10 mouse cellular contexts compared by ENCODE assay signal in the genomic region with DNA sequence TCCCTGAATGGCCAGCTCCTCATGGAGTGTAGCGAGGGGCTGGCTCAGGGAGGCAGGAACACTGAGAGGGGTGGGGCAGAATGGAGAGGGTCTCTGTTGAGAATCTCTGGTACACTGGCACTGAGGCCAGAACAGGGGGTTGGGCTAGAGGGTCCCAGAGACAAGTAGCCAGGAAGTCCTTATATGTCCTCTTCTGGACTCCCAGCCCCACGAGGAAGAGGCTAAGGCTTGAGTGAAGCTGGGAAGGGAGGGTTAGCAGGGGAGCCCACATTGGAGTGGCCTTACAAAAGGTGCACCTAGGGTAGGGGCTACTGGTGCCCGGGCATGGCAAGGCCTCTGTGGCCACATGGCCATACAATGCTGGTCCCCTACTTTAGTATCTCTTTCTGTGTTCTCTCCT. TPM values are rescaled to one million over a fixed set of nuclear protein-coding genes. Genes with fewer than 3 reads are reported as not detected.
DNase-seq lines count a peak whose midpoint lies in the region; ATAC-seq and TF ChIP-seq lines count a peak whose summit lies in the region.
"Had no signal": no experiment of that assay in that cellular context is flagged by ENCODE, and none has a peak within 500 bp of the region (broad histone marks: within the 10 kb centered on the region; RNA-seq: fewer than 3 reads in every experiment).

No protein-coding gene starts in this region.

- TF ChIP-seq CTCF in lung, postnatal 0 days (IDR thresholded peaks at IDR 0.05), result no peak
- TF ChIP-seq CTCF in stomach, postnatal 0 days (IDR thresholded peaks at IDR 0.05; ENCODE audit: low read depth), result no peak

- 50% methylated on average over 3 of the region's 3 CpGs for WGBS in lung, postnatal 0 days
- WGBS in limb, embryonic 13.5 days, result 72% methylated on average over 3 of the region's 3 CpGs
- WGBS in stomach, postnatal 0 days, result 65% methylated on average over 3 of the region's 3 CpGs

- H3K9ac ChIP-seq in lung, postnatal 0 days (replicated peaks; ENCODE audit: low read depth), result no peak overlapping the region
- peak overlapping the region; percentile 95 for H3K9ac ChIP-seq in limb, embryonic 13.5 days
- H3K9ac ChIP-seq in stomach, postnatal 0 days (ENCODE audit: low read length), result no peak overlapping the region; the same call in 1 of the 2 replicates

- peak overlapping the region; percentile 81 for H3K4me2 ChIP-seq in lung, postnatal 0 days (replicated peaks; ENCODE audit: low read depth, low read length)
- H3K4me2 ChIP-seq in limb, embryonic 13.5 days (replicated peaks), result peak overlapping the region; percentile 99
- H3K4me2 ChIP-seq in stomach, postnatal 0 days (replicated peaks; ENCODE audit: low read depth), result peak overlapping the region; percentile 83; the same call in 1 of the 2 replicates

- H3K4me3 ChIP-seq in lung, postnatal 0 days (ENCODE audit: low read depth, low read length), result peak overlapping the region; percentile 78; the same call in 1 of the 2 replicates
- H3K4me3 ChIP-seq in limb, embryonic 13.5 days, result peak overlapping the region; percentile 92
- peak overlapping the region; percentile 69; the same call in 1 of the 2 replicates for H3K4me3 ChIP-seq in stomach, postnatal 0 days (ENCODE audit: low read depth, low read length)

- DNase-seq in cerebellum, postnatal 36 days, result peak; percentile 7 to 19
- DNase-seq in cerebellum, adult 11 months, result no peak
- no peak for DNase-seq in lung, postnatal 0 days (ENCODE audit: low spot score)
- no peak for DNase-seq in lung, postnatal 14 days
- no peak for DNase-seq in stomach, postnatal 0 days (ENCODE audit: low spot score)
- no peak for DNase-seq in urinary bladder, postnatal 4 days (ENCODE audit: low spot score in 2 of 2)
- no peak for DNase-seq in gastrocnemius, postnatal 25 days
- DNase-seq: B cell, adult 2 months had no signal

- peaks cover 21% of the 10 kb centered on the region for H3K4me1 ChIP-seq in lung, postnatal 0 days (ENCODE audit: insufficient read depth, low read depth, low read length)
- H3K4me1 ChIP-seq in limb, embryonic 13.5 days, result peaks cover 61% of the 10 kb centered on the region
- peaks cover 7% of the 10 kb centered on the region; the same call in 1 of the 2 replicates for H3K4me1 ChIP-seq in stomach, postnatal 0 days (replicated peaks; ENCODE audit: control insufficient read depth, insufficient read depth)

- H3K36me3 ChIP-seq in lung, postnatal 0 days (ENCODE audit: insufficient read depth, low read length), result no peaks in the 10 kb centered on the region
- peaks cover 24% of the 10 kb centered on the region for H3K36me3 ChIP-seq in limb, embryonic 13.5 days
- H3K36me3 ChIP-seq in stomach, postnatal 0 days (ENCODE audit: control insufficient read depth, insufficient read depth, low read length), result no peaks in the 10 kb centered on the region

- H3K27ac ChIP-seq in lung, postnatal 0 days (ENCODE audit: low read length), result no peak overlapping the region; the same call in 1 of the 2 replicates
- H3K27ac ChIP-seq in limb, embryonic 13.5 days, result peak overlapping the region; percentile 97; the same call in 1 of the 2 replicates
- H3K27ac ChIP-seq in stomach, postnatal 0 days (replicated peaks), result no peak overlapping the region

- ATAC-seq in lung, postnatal 0 days, result no peak
- no peak for ATAC-seq in limb, embryonic 13.5 days (ENCODE audit: low FRiP score, low read depth)
- no peak for ATAC-seq in stomach, postnatal 0 days (ENCODE audit: low FRiP score, low TSS enrichment)

- TF ChIP-seq EP300 in lung, postnatal 0 days (IDR thresholded peaks at IDR 0.05), result no peak
- TF ChIP-seq EP300 in stomach, postnatal 0 days (optimal IDR thresholded peaks at IDR 0.05), result no peak

- no peaks in the 10 kb centered on the region for H3K9me3 ChIP-seq in lung, postnatal 0 days (ENCODE audit: low read length)
- H3K9me3 ChIP-seq in limb, embryonic 13.5 days, result no peaks in the 10 kb centered on the region
- H3K9me3 ChIP-seq in stomach, postnatal 0 days (ENCODE audit: control insufficient read depth, low read length), result no peaks in the 10 kb centered on the region

- H3K27me3 ChIP-seq in lung, postnatal 0 days (replicated peaks; ENCODE audit: insufficient read depth, low read length), result no peaks in the 10 kb centered on the region
- no peaks in the 10 kb centered on the region for H3K27me3 ChIP-seq in limb, embryonic 13.5 days
- no peaks in the 10 kb centered on the region for H3K27me3 ChIP-seq in stomach, postnatal 0 days (ENCODE audit: control insufficient read depth, insufficient read depth, low read length)

RNA-seq across cellular contexts. Expression of a gene that starts 2.1 kb away (rescaled TPM):
- 29.0 and 33.0 TPM in 2 replicates for polyA plus RNA-seq in lung, postnatal 0 days (2015; fragmentation: Nextera tagmentation; extraction: Ambion mirVana)
- 61.5 and 66.6 TPM in 2 replicates for polyA plus RNA-seq in limb, embryonic 13.5 days (2015; fragmentation: Nextera tagmentation; extraction: Ambion mirVana)
- polyA plus RNA-seq in stomach, postnatal 0 days (2015; fragmentation: Nextera tagmentation; extraction: Ambion mirVana), result 20.4 and 20.9 TPM in 2 replicates
- 1 to 10 TPM; 3.1 TPM for total RNA-seq in gastrocnemius, postnatal 25 days (2021)

RNA-seq across cellular contexts. Expression of a gene that starts 23.0 kb away (rescaled TPM):
- polyA plus RNA-seq in lung, postnatal 0 days (2015; fragmentation: Nextera tagmentation; extraction: Ambion mirVana), result 0.61 and 0.77 TPM in 2 replicates
- polyA plus RNA-seq in limb, embryonic 13.5 days (2015; fragmentation: Nextera tagmentation; extraction: Ambion mirVana), result 0.04 TPM in 1 of 2 replicates, not detected in the other
- 0.21 and 0.40 TPM in 2 replicates for polyA plus RNA-seq in stomach, postnatal 0 days (2015; fragmentation: Nextera tagmentation; extraction: Ambion mirVana)
- under 1 TPM in 1 of 2 experiments, not detected in 1; 0.03 TPM for total RNA-seq in gastrocnemius, postnatal 25 days (2021)
- polyA plus RNA-seq: spleen, adult 2 months had no signal

RNA-seq across cellular contexts. Expression of a gene that starts 34.5 kb away (rescaled TPM):
- 14.2 and 15.5 TPM in 2 replicates for polyA plus RNA-seq in lung, postnatal 0 days (2015; fragmentation: Nextera tagmentation; extraction: Ambion mirVana)
- 28.8 and 29.0 TPM in 2 replicates for polyA plus RNA-seq in limb, embryonic 13.5 days (2015; fragmentation: Nextera tagmentation; extraction: Ambion mirVana)
- 15.1 and 16.6 TPM in 2 replicates for polyA plus RNA-seq in stomach, postnatal 0 days (2015; fragmentation: Nextera tagmentation; extraction: Ambion mirVana)
- total RNA-seq in gastrocnemius, postnatal 25 days (2021), result 10 to 100 TPM; 18.3 to 18.7 TPM

RNA-seq across cellular contexts. Expression of a gene that starts 43.3 kb away (rescaled TPM):
- polyA plus RNA-seq in lung, postnatal 0 days (2015; fragmentation: Nextera tagmentation; extraction: Ambion mirVana), result 9.9 and 10.9 TPM in 2 replicates
- 0.67 and 1.5 TPM in 2 replicates for polyA plus RNA-seq in limb, embryonic 13.5 days (2015; fragmentation: Nextera tagmentation; extraction: Ambion mirVana)
- 0.51 and 0.55 TPM in 2 replicates for polyA plus RNA-seq in stomach, postnatal 0 days (2015; fragmentation: Nextera tagmentation; extraction: Ambion mirVana)
- under 1 TPM; 0.46 to 0.56 TPM for total RNA-seq in gastrocnemius, postnatal 25 days (2021)

Comparison
In these comparisons a context has a peak if more than half of its experiments do, and no peak if none do; other contexts are left out.
1. DNase-seq: peak in cerebellum, postnatal 36 days (2 of 2); none in cerebellum, adult 11 months (single experiment), lung, postnatal 0 days (single experiment), lung, postnatal 14 days (single experiment), stomach, postnatal 0 days (single experiment), urinary bladder, postnatal 4 days (0 of 2) and gastrocnemius, postnatal 25 days (single experiment).
2. Peak in every context shown above with its lines, with median percentiles within 50 percentile points of each other: H3K4me2 ChIP-seq and H3K4me3 ChIP-seq.